Mouse (Mus musculus) midbrain, embryonic 16.5 days (tissue): ENCODE data around the gene 6030408B16Rik. TPM values are rescaled to one million over a fixed set of nuclear protein-coding genes. Genes with fewer than 3 reads are reported as not detected.

Experiments
- ATAC-seq: fragments of 200-750 bp; cut with Nextera tagmentation; 2 replicates; pipeline ENCODE4 v1.8.0; 2017; ENCODE audit warnings: moderate TSS enrichment
- H3K27ac ChIP-seq: fragments of 300-500 bp; sonication (generic); 2 replicates; pipeline ENCODE4 v1.5.1; 2014; ENCODE audit warnings: mild to moderate bottlenecking, low read length, mixed read lengths
- H3K27me3 ChIP-seq: fragments of 300-500 bp; sonication (generic); 2 replicates; pipeline ENCODE4 v1.6.1; 2014; ENCODE audit warnings: low read depth, low read length, mixed read lengths; ENCODE audit not compliant: control insufficient read depth, insufficient read depth
- H3K36me3 ChIP-seq: fragments of 300-500 bp; sonication (generic); 2 replicates; pipeline ENCODE4 v1.6.1; 2014; ENCODE audit warnings: mild to moderate bottlenecking, low read length, moderate library complexity, mixed read lengths; ENCODE audit not compliant: control insufficient read depth, insufficient read depth
- H3K4me1 ChIP-seq: fragments of 300-500 bp; sonication (generic); 2 replicates; pipeline ENCODE4 v1.6.1; 2014; ENCODE audit warnings: mild to moderate bottlenecking, low read length, mixed read lengths; ENCODE audit not compliant: control insufficient read depth, insufficient read depth
- H3K4me2 ChIP-seq: fragments of 300-500 bp; sonication (generic); 2 replicates; pipeline ENCODE4 v1.6.1; 2014; ENCODE audit warnings: mild to moderate bottlenecking, low read length, mixed read lengths
- H3K4me3 ChIP-seq: fragments of 300-500 bp; sonication (generic); 2 replicates; pipeline ENCODE4 v1.5.1; 2014; ENCODE audit warnings: low read depth, mild to moderate bottlenecking, low read length, moderate library complexity, mixed read lengths
- H3K9ac ChIP-seq: fragments of 300-500 bp; sonication (generic); 2 replicates; pipeline ENCODE4 v1.6.1; 2014; ENCODE audit warnings: low read depth, low read length, mixed read lengths
- H3K9me3 ChIP-seq: fragments of 300-500 bp; sonication (generic); replicated peaks from 2 replicates; pipeline ENCODE4 v1.6.1; 2014; ENCODE audit warnings: mild to moderate bottlenecking, low read length, mixed read lengths; ENCODE audit not compliant: control insufficient read depth, poor library complexity, severe bottlenecking
- WGBS: fragments of 180-500 bp; shearing (Covaris S2); extraction: QIAGEN DNeasy Blood & Tissue Kit; methylation state at CpG from one replicate; pipeline ENCODE4 v1.1.7; 2014; 5-methylcytosine and 5-hydroxymethylcytosine counted together
- polyA plus RNA-seq: library from polyadenylated mRNA; unstranded; fragments of >200 nt; fragmentation: Nextera tagmentation; extraction: Ambion mirVana; gene quantifications from 2 replicates; pipeline ENCODE4 v1.2.1, GENCODE M21; 2015

The 6030408B16Rik gene
- polyA plus RNA-seq, 1 experiment from 2014 or later = 0.26 TPM

DNA sequence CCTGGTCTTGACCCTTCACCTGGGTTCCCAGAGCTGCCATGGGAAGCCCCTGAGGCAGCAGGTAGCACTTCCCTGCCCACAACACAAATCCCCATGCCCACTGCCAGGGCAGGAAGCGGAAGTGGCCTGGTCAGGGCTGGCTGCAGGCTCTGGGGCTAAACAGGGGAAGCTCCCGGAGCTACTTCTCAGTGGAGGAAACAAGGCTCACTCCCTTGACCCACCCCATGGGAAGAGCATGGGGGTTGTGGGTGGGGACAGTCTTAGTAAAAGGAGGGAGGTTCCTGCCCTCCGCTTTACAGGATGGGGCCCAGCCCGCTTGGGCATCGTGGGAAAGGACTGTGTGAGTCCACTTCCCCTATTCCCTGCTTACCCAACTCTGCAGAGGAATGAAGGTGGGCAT is 30.5 kb upstream of the 6030408B16Rik start:
- Histone ChIP-seq H3K9me3 (no peaks in the 10 kb centered on the region), H3K9ac (no peak overlapping the region), H3K36me3 (no peaks in the 10 kb centered on the region), H3K4me3 (no peak overlapping the region), H3K4me1 (peaks cover 13% of the 10 kb centered on the region), H3K27me3 (peaks cover 13% of the 10 kb centered on the region), H3K27ac (no peak overlapping the region), H3K4me2 (no peak overlapping the region)
- ATAC-seq = no peak
- 78% methylated on average over 5 of the region's 5 CpGs for WGBS

- H3K4me2 ChIP-seq = peak overlapping the region; percentile 90
- peak overlapping the region; percentile 52 for H3K4me3 ChIP-seq
- H3K4me1 ChIP-seq = peaks cover 13% of the 10 kb centered on the region
- H3K9ac ChIP-seq = peak overlapping the region; percentile 59
- peaks cover 4% of the 10 kb centered on the region; the same call in 1 of the 2 replicates for H3K36me3 ChIP-seq
- ATAC-seq = peak; percentile 76
- peaks cover 16% of the 10 kb centered on the region for H3K27me3 ChIP-seq
- no peaks in the 10 kb centered on the region for H3K9me3 ChIP-seq
- H3K27ac ChIP-seq = no peak overlapping the region
- WGBS = under 1% methylated on average over 50 of the region's 57 CpGs
These were observed 26.7 kb upstream of the 6030408B16Rik start for GRCm38 (mm10) chr15:101266132-101266963.

- peak; percentile 6; the same call in 1 of the 2 replicates for ATAC-seq
- 5% methylated on average over 25 of the region's 25 CpGs for WGBS
These were observed 25.7 kb upstream of the 6030408B16Rik start for GRCm38 (mm10) chr15:101267053-101268032.

DNA sequence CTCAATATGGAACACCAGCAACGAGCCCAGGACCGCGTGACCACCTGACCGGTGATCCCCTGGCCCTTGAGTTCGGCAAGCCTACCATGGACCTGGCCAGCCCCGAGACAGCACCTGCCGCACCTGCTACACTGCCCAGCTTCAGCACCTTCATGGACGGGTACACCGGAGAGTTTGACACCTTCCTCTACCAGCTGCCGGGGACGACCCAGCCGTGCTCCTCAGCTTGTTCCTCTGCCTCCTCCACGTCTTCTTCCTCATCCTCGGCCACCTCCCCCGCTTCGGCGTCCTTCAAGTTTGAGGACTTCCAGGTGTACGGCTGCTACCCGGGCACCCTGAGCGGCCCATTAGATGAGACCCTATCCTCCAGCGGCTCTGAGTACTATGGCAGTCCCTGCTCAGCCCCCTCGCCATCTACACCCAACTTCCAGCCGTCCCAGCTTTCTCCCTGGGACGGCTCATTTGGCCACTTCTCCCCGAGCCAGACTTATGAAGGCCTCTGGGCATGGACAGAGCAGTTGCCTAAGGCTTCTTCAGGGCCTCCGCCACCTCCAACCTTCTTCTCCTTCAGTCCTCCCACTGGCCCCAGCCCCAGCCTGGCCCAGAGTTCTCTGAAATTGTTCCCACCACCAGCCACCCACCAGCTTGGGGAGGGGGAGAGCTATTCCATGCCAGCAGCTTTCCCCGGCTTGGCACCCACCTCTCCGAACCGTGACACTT is 22.8 kb upstream of the 6030408B16Rik start:
- no peaks in the 10 kb centered on the region for H3K9me3 ChIP-seq
- ATAC-seq = no peak
- H3K9ac ChIP-seq = no peak overlapping the region
- WGBS = 91% methylated on average over 29 of the region's 29 CpGs
- H3K4me3 ChIP-seq = no peak overlapping the region
- peaks cover 10% of the 10 kb centered on the region for H3K27me3 ChIP-seq
- no peak overlapping the region for H3K4me2 ChIP-seq
- H3K36me3 ChIP-seq = peaks cover 6% of the 10 kb centered on the region; the same call in 1 of the 2 replicates
- H3K27ac ChIP-seq = no peak overlapping the region
- H3K4me1 ChIP-seq = peaks cover 13% of the 10 kb centered on the region

More at GRCm38 (mm10) chr15:101267053-101268032, 25.7 kb upstream of the 6030408B16Rik start:
- Histone ChIP-seq H3K9me3 (no peaks in the 10 kb centered on the region), H3K27me3 (peaks cover 16% of the 10 kb centered on the region), H3K4me3 (peak overlapping the region; percentile 52), H3K4me1 (peaks cover 13% of the 10 kb centered on the region), H3K36me3 (peaks cover 6% of the 10 kb centered on the region; the same call in 1 of the 2 replicates), H3K27ac (no peak overlapping the region), H3K9ac (peak overlapping the region; percentile 59), H3K4me2 (peak overlapping the region; percentile 90)

GRCm38 (mm10) chr15:101271107-101271506 is 21.9 kb upstream of the 6030408B16Rik start:
- Histone ChIP-seq H3K4me1 (peaks cover 6% of the 10 kb centered on the region), H3K4me3 (no peak overlapping the region), H3K9me3 (no peaks in the 10 kb centered on the region), H3K27me3 (peaks cover 5% of the 10 kb centered on the region), H3K4me2 (no peak overlapping the region), H3K27ac (no peak overlapping the region), H3K9ac (no peak overlapping the region), H3K36me3 (peaks cover 6% of the 10 kb centered on the region; the same call in 1 of the 2 replicates)
- 83% methylated on average over 3 of the region's 3 CpGs for WGBS
- no peak for ATAC-seq

DNA sequence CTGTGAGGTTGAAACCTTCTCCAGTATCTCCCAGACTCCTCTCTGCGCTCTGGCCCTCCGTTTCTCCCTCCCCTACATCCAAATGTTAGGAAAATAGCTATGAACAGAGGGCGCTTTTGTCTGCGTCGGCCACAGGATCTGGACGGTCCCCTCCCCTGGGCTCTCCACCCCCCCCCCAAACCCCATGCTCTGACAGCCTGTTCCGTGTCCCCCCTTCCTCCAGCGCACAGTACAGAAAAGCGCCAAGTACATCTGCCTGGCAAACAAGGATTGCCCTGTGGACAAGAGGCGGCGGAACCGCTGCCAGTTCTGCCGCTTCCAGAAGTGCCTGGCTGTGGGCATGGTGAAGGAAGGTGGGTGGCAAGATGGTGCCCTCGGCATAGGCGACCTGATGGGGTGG is 21.5 kb upstream of the 6030408B16Rik start:
- peaks cover 6% of the 10 kb centered on the region; the same call in 1 of the 2 replicates for H3K36me3 ChIP-seq
- H3K9ac ChIP-seq = no peak overlapping the region
- no peak overlapping the region for H3K4me3 ChIP-seq
- no peaks in the 10 kb centered on the region for H3K9me3 ChIP-seq
- ATAC-seq = no peak
- no peak overlapping the region for H3K4me2 ChIP-seq
- H3K27me3 ChIP-seq = peaks cover 5% of the 10 kb centered on the region
- H3K27ac ChIP-seq = no peak overlapping the region
- 84% methylated on average over 15 of the region's 15 CpGs for WGBS
- H3K4me1 ChIP-seq = peaks cover 5% of the 10 kb centered on the region

GRCm38 (mm10) chr15:101274380-101274779 is 18.6 kb upstream of the 6030408B16Rik start:
- Histone ChIP-seq H3K9me3 (no peaks in the 10 kb centered on the region), H3K27me3 (no peaks in the 10 kb centered on the region), H3K36me3 (peaks cover 6% of the 10 kb centered on the region; the same call in 1 of the 2 replicates), H3K9ac (no peak overlapping the region), H3K4me1 (no peaks in the 10 kb centered on the region), H3K27ac (no peak overlapping the region), H3K4me3 (no peak overlapping the region), H3K4me2 (no peak overlapping the region)
- no peak for ATAC-seq
- 82% methylated on average over 6 of the region's 6 CpGs for WGBS

DNA sequence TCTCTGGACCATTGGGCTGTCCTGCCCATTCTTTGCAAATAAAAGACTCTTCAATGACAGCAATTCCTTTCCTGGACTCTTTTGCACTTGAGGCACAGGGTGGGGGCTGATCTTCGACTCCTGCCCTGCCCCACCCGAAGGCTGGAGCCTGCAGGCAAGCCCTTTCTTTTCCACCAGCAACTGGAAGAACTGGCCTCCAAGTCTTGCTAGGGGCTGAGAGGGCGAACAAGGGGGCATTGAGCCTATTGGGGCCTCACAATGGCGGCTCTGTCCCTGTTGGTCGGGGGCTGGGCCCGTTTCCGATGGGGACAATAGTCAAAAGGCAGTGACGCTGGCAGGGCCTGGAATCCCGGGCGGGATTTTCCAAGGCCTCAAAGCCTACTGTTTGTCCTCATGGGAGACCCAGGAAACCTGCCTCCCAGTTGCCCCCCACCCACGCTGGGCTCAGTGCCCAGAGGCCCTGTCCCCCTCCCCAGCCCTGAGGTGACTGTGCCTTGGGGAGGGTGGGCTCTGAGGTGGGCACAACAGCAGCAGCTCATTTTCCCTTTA is 15.6 kb upstream of the 6030408B16Rik start:
- Histone ChIP-seq H3K27ac (peak overlapping the region; percentile 42), H3K27me3 (no peaks in the 10 kb centered on the region), H3K4me3 (no peak overlapping the region), H3K36me3 (no peaks in the 10 kb centered on the region; the same call in 1 of the 2 replicates), H3K4me2 (no peak overlapping the region), H3K9me3 (no peaks in the 10 kb centered on the region), H3K9ac (no peak overlapping the region), H3K4me1 (no peaks in the 10 kb centered on the region)
- WGBS = 16% methylated on average over 11 of the region's 11 CpGs
- ATAC-seq = peak; percentile 41
